Mouse (Mus musculus) urinary bladder, adult 2 months (tissue): ENCODE measurements around the gene Rnf121. TPM values are rescaled to one million over a fixed set of nuclear protein-coding genes. Genes with fewer than 3 reads are reported as not detected.
A peak's percentile ranks its signal among the peaks of the same experiment; 100 is the strongest.

Source experiments
- DNase-seq: peaks from one replicate; pipeline ENCODE4 v3.0.0; 2022; ENCODE audit warnings: low spot score
- polyA plus RNA-seq: library from polyadenylated mRNA; depleted of rRNA; stranded (reverse); fragments of >200 nt; gene quantifications from 2 replicates; pipeline ENCODE4 v1.2.3, GENCODE M21; 2012; rRNA removed

The Rnf121 gene
- polyA plus RNA-seq, 1 experiment = 46.9 TPM

DNA sequence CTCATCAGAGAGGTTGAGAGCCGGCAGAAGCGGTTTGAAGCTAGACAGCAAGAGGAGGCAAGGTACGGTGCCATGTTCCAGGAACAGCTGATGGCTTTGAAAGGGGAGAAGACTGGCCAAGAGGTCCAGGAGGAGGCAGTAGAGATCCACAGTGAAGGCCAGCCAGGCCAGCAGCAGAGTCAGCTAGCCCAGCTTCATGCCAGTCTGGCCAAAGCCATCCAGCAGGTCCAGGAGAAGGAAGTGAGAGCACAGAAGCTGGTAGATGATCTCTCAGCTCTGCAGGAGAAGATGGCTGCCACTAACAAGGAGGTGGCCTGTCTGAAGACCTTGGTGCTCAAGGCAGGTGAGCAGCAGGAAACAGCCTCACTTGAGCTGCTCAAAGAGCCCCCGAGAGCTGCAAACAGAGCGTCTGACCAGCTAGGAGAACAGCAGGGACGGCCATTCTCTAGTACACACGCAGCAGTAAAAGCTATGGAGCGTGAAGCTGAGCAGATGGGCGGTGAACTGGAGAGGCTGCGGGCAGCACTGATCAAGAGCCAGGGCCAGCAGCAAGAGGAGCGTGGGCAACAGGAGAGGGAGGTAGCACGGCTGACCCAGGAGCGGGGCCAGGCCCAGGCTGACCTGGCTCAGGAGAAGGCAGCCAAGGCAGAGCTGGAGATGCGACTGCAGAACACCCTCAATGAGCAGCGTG lies 65.7 kb downstream of the Rnf121 start:
- no peak for DNase-seq

DNA sequence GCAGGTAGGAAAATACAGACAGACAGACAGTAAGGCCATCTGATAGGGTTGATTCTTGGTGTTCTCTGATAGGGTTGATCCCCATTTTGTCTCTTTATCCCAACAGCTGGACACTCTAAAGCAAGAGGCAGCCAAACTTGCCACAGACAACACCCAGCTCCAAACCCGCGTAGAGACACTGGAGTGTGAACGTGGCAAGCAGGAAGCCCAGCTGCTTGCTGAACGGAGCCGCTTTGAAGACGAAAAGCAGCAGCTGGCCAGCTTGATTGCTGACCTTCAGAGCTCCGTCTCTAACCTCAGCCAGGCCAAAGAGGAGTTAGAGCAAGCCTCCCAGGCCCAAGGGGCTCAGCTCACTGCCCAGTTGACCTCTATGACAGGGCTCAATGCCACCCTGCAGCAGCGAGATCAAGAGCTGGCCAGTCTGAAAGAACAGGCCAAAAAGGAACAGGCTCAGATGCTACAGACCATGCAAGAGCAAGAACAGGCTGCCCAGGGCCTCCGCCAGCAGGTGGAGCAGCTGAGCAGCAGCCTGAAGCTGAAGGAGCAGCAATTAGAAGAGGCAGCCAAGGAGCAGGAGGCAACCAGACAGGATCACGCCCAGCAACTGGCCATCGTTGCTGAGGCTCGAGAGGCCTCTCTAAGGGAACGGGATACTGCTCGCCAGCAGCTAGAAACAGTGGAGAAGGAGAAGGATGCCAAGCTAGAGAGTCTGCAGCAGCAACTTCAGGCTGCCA lies 66.9 kb downstream of the Rnf121 start:
- DNase-seq = peak; percentile 76

DNA sequence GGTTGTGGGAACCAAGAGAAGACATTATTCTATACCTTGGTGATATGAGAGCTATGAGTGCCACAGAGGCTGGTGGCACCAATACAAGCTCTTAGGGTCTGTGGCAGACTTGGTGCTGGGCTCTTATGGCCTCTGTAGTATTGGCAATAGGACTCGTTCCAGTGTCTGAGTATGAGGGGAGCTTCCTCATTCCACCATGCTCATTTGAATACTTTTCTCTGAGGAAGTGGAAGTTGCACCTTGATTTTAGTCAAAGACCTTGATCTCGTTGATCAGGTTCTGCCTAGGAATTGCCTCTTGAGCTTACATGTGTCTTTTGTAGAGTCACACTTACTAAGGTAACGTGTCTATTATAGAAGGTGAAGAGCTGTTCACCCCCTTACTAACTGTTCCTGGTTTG lies 71.0 kb downstream of the Rnf121 start:
- DNase-seq = no peak

DNA sequence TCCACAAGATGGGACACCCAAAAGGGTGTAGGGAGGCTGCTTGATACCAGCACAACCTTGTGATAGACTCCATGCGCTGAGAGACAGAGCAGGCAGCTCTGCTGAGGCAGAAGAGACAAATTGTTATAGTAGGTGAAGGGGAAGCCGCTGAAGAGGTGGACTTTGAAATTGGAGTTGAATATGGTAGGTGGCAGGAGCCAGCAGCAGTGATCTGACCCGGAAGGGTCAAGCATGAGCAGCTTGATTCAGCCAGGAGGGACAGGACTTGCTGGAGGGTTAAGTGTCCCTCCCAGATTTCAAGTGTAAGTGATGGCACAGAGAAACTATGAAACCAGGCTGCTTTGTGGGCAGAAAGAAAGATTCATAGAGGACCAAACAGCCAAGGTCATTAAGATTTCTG lies 80.2 kb downstream of the Rnf121 start:
- DNase-seq = no peak

DNA sequence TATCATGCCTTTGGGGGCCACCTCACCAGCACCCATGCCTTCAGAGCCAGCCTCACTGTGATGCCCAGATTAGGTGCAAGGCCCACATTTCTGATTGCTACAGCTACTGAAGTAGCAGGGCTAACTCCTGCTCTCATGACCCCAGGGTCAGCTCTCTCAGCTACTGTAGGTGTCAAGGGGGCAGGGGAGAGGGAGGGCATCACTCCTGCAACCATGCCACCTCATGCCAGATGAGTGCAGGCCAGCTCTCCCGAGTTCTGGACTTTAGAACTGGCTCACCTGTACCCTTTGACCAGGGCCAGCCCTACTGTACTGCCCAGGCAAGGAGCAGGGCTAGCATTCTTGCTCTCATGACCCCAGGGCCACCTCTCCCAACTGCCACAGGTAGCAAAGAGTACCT lies 82.5 kb downstream of the Rnf121 start:
- no peak for DNase-seq

- no peak for DNase-seq
Measured at GRCm38 (mm10) chr7:101974505-101974904, 90.8 kb downstream of the Rnf121 start.

- DNase-seq = no peak
Measured at GRCm38 (mm10) chr7:101973730-101974129, 91.5 kb downstream of the Rnf121 start.

GRCm38 (mm10) chr7:101971721-101972120 lies 93.5 kb downstream of the Rnf121 start:
- no peak for DNase-seq

DNA sequence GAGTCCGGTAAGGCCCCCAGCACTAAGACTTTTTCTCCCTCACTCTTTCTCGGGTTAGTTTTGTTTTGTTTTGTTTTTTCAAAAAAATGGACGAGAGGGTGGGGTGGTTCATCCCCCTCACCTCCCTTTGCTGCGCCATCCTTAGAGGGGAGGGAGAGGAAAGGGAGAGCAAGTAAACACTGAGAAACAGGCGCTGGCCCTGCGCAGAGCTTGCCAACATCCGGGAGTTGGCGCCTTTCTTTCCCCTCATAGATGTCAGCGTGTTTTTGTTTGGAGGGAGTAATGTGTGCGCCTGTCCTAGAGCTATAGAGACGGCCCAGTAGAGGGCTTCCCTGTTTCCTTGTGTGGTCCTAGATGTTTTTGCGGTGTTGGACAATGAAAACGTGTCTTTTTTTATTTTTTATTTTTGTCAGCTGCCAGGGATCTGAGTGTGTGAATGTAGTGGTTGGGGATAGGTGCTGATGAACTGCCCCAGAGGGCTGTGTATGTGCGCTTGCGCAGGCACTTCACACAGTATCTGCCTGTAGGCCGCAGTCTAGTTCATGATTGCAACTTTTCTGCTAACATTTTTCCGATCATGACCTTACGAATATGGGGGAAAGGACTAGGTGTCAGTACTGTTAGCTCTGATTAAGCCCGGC lies 94.3 kb downstream of the Rnf121 start:
- peak; percentile 45 for DNase-seq

- no peak for DNase-seq
Measured at GRCm38 (mm10) chr7:101970429-101970775, 94.9 kb downstream of the Rnf121 start.

GRCm38 (mm10) chr7:101969694-101970428 lies 95.4 kb downstream of the Rnf121 start:
- DNase-seq = peak; percentile 89

Other genes with a start within 250 kb of the Rnf121 start
- gene Phox2a, start 247.2 kb downstream of the Rnf121 start, polyA plus RNA-seq = 0.09 and 0.14 TPM in 2 replicates
- 54.1 and 59.0 TPM in 2 replicates for gene Inppl1, start 227.2 kb downstream of the Rnf121 start, polyA plus RNA-seq
- gene Folr2, start 208.3 kb downstream of the Rnf121 start, polyA plus RNA-seq = 63.8 and 99.3 TPM in 2 replicates
- gene Anapc15, start 201.8 kb downstream of the Rnf121 start, polyA plus RNA-seq = 41.6 and 47.8 TPM in 2 replicates
- 0.72 and 2.7 TPM in 2 replicates for gene Folr1, start 194.7 kb downstream of the Rnf121 start, polyA plus RNA-seq
- gene Lamtor1, start 159.6 kb downstream of the Rnf121 start, polyA plus RNA-seq = 132 and 149 TPM in 2 replicates
- gene Tomt, start 159.1 kb downstream of the Rnf121 start, polyA plus RNA-seq = 0.12 and 0.23 TPM in 2 replicates
- gene Lrrc51, start 131.6 kb downstream of the Rnf121 start, polyA plus RNA-seq = 25.7 and 34.4 TPM in 2 replicates
- gene Numa1, start 131.4 kb downstream of the Rnf121 start, polyA plus RNA-seq = 50.5 and 80.1 TPM in 2 replicates
- 6.7 and 8.9 TPM in 2 replicates for gene Il18bp, start 46.8 kb downstream of the Rnf121 start, polyA plus RNA-seq
- gene Xndc1, start within 50 bp of the Rnf121 start, polyA plus RNA-seq = 28.4 and 32.1 TPM in 2 replicates
- gene Xntrpc, start 244 bp upstream of the Rnf121 start, polyA plus RNA-seq = 1.8 and 2.3 TPM in 2 replicates
- gene Trpc2, start 17.6 kb upstream of the Rnf121 start, polyA plus RNA-seq = 0.92 TPM in 1 of 2 replicates, not detected in the other
- gene Art1, start 36.3 kb upstream of the Rnf121 start, polyA plus RNA-seq = 0.06 and 0.16 TPM in 2 replicates
- 0.47 and 0.48 TPM in 2 replicates for gene Art5, start 44.0 kb upstream of the Rnf121 start, polyA plus RNA-seq
- 0.03 TPM in 1 of 2 replicates, not detected in the other for gene Chrna10, start 51.4 kb upstream of the Rnf121 start, polyA plus RNA-seq
- 17.6 and 20.9 TPM in 2 replicates for gene Nup98, start 144.7 kb upstream of the Rnf121 start, polyA plus RNA-seq
- 58.9 and 64.7 TPM in 2 replicates for gene Pgap2, start 144.7 kb upstream of the Rnf121 start, polyA plus RNA-seq
- 47.2 and 67.2 TPM in 2 replicates for gene Rhog, start 190.6 kb upstream of the Rnf121 start, polyA plus RNA-seq
- gene Stim1, start 202.3 kb upstream of the Rnf121 start, polyA plus RNA-seq = 89.4 and 107 TPM in 2 replicates